Mouse (Mus musculus) effector memory CD4-positive, alpha-beta T cell, adult 7 months (primary cell): Measurements from ENCODE around the gene Edn1. TPM values are rescaled to one million over a fixed set of nuclear protein-coding genes. Genes with fewer than 3 reads are reported as not detected.

Experiments
- polyA plus RNA-seq: library from polyadenylated mRNA; unstranded; fragments of 100-300 nt; shearing (Covaris generic); gene quantifications from one replicate; pipeline ENCODE4 v1.2.1, GENCODE M21; 2017

The Edn1 gene
- not detected for polyA plus RNA-seq

GRCm38 (mm10) chr13:42301161-42301721 lies at the start of gene Edn1:
TSS of gene Edn1 (plus strand) at chr13:42301476.

Other genes with a start within 250 kb of the Edn1 start
- gene Hivep1, start 249.5 kb upstream of the Edn1 start, polyA plus RNA-seq = 46.4 TPM